Mouse (Mus musculus): ENCODE measurements around the gene Vmn1r1. TPM values are rescaled to one million over a fixed set of nuclear protein-coding genes. Genes with fewer than 3 reads are reported as not detected.

The Vmn1r1 gene
- polyA plus RNA-seq, 1 experiment from 2014 or later = not detected

DNA sequence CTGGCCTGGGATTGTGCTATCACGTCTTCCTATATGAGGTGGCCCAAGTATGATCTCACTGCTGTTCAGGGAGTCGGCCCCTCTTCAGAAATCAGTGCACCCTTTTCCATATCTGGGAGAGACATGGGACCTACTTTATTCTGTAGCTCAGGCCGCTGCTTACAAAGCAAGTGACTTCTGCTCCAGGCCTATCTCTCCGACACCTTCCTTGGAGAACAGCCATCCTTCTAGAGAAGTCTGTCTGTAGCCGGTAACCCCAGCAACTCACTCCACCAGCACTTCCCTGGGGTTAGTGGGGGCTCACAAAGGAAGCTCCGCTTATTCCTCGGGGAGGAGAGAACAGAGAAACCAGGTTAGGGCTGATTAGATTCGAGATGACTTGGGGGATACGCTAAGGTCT is 57.0 kb downstream of the Vmn1r1 start:
- Histone ChIP-seq H3K4me3 (no peak overlapping the region), H3K9me3 (no peaks in the 10 kb centered on the region), H3K9ac (no peak overlapping the region)

DNA sequence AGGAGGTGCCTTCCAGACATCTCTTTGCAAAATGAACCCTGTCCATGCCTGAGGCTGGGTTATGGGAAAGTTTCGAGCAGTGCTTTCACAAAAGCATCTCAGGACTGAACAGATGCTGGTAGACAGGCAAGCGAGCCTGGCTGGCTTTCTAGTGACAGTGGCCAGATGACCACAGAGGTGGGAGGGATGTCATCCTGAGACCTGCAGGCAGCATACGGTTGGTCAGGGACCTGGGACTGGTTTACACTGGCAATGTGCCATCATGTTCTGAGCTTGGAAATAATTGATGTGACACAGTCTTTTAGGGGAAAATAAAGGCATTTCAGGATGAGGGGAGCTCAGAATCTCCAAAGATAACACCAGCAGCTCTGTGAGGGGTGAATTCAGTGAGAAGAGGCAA is 59.3 kb downstream of the Vmn1r1 start:
- Histone ChIP-seq H3K9me3 (no peaks in the 10 kb centered on the region), H3K4me1 (replicated peaks) (peaks cover 40% of the 10 kb centered on the region), H3K36me3 (no peaks in the 10 kb centered on the region), H3K4me2 (no peak overlapping the region), H3K27me3 (no peaks in the 10 kb centered on the region), H3K9ac (no peak overlapping the region), H3K4me3 (no peak overlapping the region), H3K27ac (replicated peaks) (no peak overlapping the region)
- 39% methylated on average over 3 of the region's 3 CpGs for WGBS
- no peak for ATAC-seq (ENCODE audit: low read depth)

More for the DNA sequence above, 57.0 kb downstream of the Vmn1r1 start:
- WGBS = 82% methylated on average over 9 of the region's 9 CpGs
- H3K27ac ChIP-seq (replicated peaks) = no peak overlapping the region
- no peaks in the 10 kb centered on the region for H3K27me3 ChIP-seq
- ATAC-seq (ENCODE audit: low read depth) = no peak
- peaks cover 48% of the 10 kb centered on the region for H3K4me1 ChIP-seq (replicated peaks)
- no peaks in the 10 kb centered on the region for H3K36me3 ChIP-seq
- H3K4me2 ChIP-seq = no peak overlapping the region

Other genes starting within 250 kb of the Vmn1r1 start
- 34.7 and 35.6 TPM in 2 replicates for gene Enah, start 144.5 kb downstream of the Vmn1r1 start, polyA plus RNA-seq (2015; fragmentation: Nextera tagmentation; extraction: Ambion mirVana)
- gene Srp9, start 39.7 kb downstream of the Vmn1r1 start, polyA plus RNA-seq (2015; fragmentation: Nextera tagmentation; extraction: Ambion mirVana) = 139 and 143 TPM in 2 replicates
- gene Degs1, start 118.3 kb upstream of the Vmn1r1 start, polyA plus RNA-seq (2015; fragmentation: Nextera tagmentation; extraction: Ambion mirVana) = 80.5 and 82.9 TPM in 2 replicates
- gene Fbxo28, start 177.1 kb upstream of the Vmn1r1 start, polyA plus RNA-seq (2015; fragmentation: Nextera tagmentation; extraction: Ambion mirVana) = 27.2 and 28.1 TPM in 2 replicates
- 21.1 and 24.9 TPM in 2 replicates for gene Trp53bp2, start 244.7 kb upstream of the Vmn1r1 start, polyA plus RNA-seq (2015; fragmentation: Nextera tagmentation; extraction: Ambion mirVana)

All from neural tube, embryonic 13.5 days (tissue).